Mouse (Mus musculus) gastrocnemius, adult 18-20 months (tissue): ENCODE measurements around the gene Tex50. TPM values are rescaled to one million over a fixed set of nuclear protein-coding genes. Genes with fewer than 3 reads are reported as not detected.

Experiments used
- DNase-seq: peaks from one replicate; pipeline ENCODE4 v3.0.0; 2021; ENCODE audit warnings: low spot score
- total RNA-seq, 2 experiments: library from RNA; stranded (reverse); gene quantifications; 2 replicates each; pipeline ENCODE4 v1.2.3; 2021

Tex50 gene
- total RNA-seq, 2 experiments from 2014 or later: not detected

- DNase-seq: no peak
Measured at GRCm38 (mm10) chr1:161126461-161126860, 32.7 kb downstream of the Tex50 start.

DNA sequence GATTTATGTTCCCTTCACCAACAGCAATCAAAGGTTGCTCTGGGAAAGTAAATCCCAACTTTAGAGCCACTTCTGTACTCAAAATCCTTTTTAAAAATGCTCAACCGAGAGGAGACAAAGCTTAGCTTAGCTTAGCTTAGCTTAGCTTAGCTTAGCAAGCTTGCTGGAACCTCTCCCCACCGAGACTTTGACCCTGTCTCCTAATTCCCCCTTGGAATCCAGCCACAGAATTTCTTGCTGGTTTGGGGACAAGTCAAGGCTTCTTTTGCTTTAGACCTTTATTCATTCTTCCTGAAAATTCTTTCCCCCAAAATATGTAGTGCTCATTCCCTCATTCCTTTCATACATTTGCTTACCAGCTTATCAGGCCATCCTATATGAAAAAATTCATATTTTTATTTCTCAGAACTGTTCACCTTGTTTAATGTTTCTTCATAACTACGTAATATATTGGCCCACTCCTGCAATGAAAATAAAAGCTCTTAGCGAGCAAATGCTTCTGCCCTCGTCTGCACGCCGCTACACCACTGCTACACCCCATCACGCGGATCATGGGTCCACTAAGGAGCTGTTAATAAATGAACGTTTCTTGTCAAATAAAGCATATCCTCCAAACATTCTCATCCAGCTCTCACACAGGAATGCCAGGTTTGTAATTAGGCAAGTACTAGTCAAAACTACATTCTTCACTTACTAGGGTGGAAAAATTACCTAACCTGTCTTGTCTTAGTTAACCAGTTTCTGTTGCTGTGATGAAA, 36.3 kb downstream of the Tex50 start:
- DNase-seq: no peak

GRCm38 (mm10) chr1:161114591-161114990, 44.5 kb downstream of the Tex50 start:
- no peak for DNase-seq

- no peak for DNase-seq
Measured at GRCm38 (mm10) chr1:161109216-161109615, 49.9 kb downstream of the Tex50 start.

Other genes with a start within 250 kb of the Tex50 start
- gene Serpinc1, start 180.7 kb downstream of the Tex50 start, total RNA-seq: 1 to 10 TPM in 1 of 2 experiments, under 1 TPM in 1; 0.09 to 1.4 TPM
- gene Zbtb37, start 124.5 kb downstream of the Tex50 start, total RNA-seq: 1 to 10 TPM; 7.3 to 7.6 TPM
- gene Dars2, start 88.7 kb downstream of the Tex50 start, total RNA-seq: 10 to 100 TPM; 12.3 to 14.5 TPM
- under 1 TPM; 0.34 to 0.66 TPM for gene Cenpl, start 88.6 kb downstream of the Tex50 start, total RNA-seq
- 1 to 10 TPM; 7.9 to 9.0 TPM for gene Klhl20, start 27.8 kb downstream of the Tex50 start, total RNA-seq
- not detected for gene Ankrd45, start 16.6 kb downstream of the Tex50 start, total RNA-seq
- gene Prdx6, start 91.9 kb upstream of the Tex50 start, total RNA-seq: 100 to 1,000 TPM; 128 to 131 TPM
- not detected for gene Tnfsf4, start 236.1 kb upstream of the Tex50 start, total RNA-seq